Mouse (Mus musculus): ENCODE measurements around the gene Nip7.
"Not testable (repeated sequence)": the region's sequence is repeated elsewhere in the genome, so short reads cannot be mapped to it uniquely, and the experiment has no call there.

Nip7 gene

GRCm38 (mm10) chr8:107073706-107074105 is 17.0 kb downstream of the Nip7 start:
- no peak for DNase-seq

GRCm38 (mm10) chr8:107074128-107074527 is 17.5 kb downstream of the Nip7 start:
- no peak for DNase-seq

GRCm38 (mm10) chr8:107076239-107076888 is 19.7 kb downstream of the Nip7 start:
- DNase-seq = no peak

- no peak for DNase-seq
Observed at GRCm38 (mm10) chr8:107085358-107085757, 28.7 kb downstream of the Nip7 start.

GRCm38 (mm10) chr8:107086018-107086417 is 29.3 kb downstream of the Nip7 start:
- no peak for DNase-seq

- DNase-seq = no peak
Observed at GRCm38 (mm10) chr8:107088526-107089063, 31.9 kb downstream of the Nip7 start.

GRCm38 (mm10) chr8:107090531-107090930 is 33.9 kb downstream of the Nip7 start:
- DNase-seq = no peak

GRCm38 (mm10) chr8:107095717-107096365 is 39.2 kb downstream of the Nip7 start:
- no peak for DNase-seq

- peak; percentile 96 for DNase-seq
Observed at GRCm38 (mm10) chr8:107096366-107097036, 39.8 kb downstream of the Nip7 start, which contains the start of gene Terf2. TSS of gene Terf2 (minus strand) at chr8:107096547.

- DNase-seq = no peak
Observed at GRCm38 (mm10) chr8:107100635-107101034, 44.0 kb downstream of the Nip7 start.

- DNase-seq = no peak
Observed at GRCm38 (mm10) chr8:107104547-107104946, 47.9 kb downstream of the Nip7 start.

- DNase-seq = not testable (repeated sequence)
Observed at GRCm38 (mm10) chr8:107108089-107108488, 51.4 kb downstream of the Nip7 start.

- no peak for DNase-seq
Observed at GRCm38 (mm10) chr8:107108978-107109720, 52.5 kb downstream of the Nip7 start.

GRCm38 (mm10) chr8:107109816-107110435 is 53.2 kb downstream of the Nip7 start:
- DNase-seq = no peak

All from kidney, adult 11 months (tissue).